Mouse (Mus musculus) inflammation-experienced regulatory T-cells, adult 6 months (primary cell): Measurements from ENCODE around the gene Fam131c. TPM values are rescaled to one million over a fixed set of nuclear protein-coding genes. Genes with fewer than 3 reads are reported as not detected.
A peak's percentile ranks its signal among the peaks of the same experiment; 100 is the strongest.

Source experiments
- ATAC-seq: one replicate; pipeline ENCODE4 v1.8.0; 2017
- polyA plus RNA-seq, 3 experiments: library from polyadenylated mRNA; unstranded; fragments of 100-300 nt; shearing (Covaris generic); gene quantifications; one replicate each; pipeline ENCODE4 v1.2.1; 2017

Fam131c gene
- polyA plus RNA-seq, 3 experiments from 2014 or later = not detected

DNA sequence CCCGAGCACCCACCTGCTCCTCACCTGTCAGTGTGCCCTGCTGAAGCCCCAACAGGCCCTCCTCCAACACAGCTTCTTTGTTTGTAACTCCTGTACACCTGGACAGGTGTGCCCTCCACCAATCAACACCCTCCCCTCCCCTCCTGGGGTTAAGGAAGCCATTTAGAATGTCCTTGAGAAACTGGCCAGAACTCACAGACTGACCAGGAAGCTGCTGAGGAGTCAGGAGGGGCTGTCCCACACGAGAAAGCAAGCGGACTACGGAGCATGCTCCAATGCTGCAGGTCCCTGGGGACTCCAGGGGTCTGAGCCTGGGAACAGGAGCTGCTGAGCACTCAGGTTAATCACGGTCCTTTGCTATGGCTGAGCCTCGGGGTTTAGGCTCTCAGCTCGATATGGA is 47.9 kb downstream of the Fam131c start, which contains the start of gene Clcnkb:
Clcnkb (minus strand) TSS at position 91 of the 400 bp plus-strand sequence.
- ATAC-seq = no peak

DNA sequence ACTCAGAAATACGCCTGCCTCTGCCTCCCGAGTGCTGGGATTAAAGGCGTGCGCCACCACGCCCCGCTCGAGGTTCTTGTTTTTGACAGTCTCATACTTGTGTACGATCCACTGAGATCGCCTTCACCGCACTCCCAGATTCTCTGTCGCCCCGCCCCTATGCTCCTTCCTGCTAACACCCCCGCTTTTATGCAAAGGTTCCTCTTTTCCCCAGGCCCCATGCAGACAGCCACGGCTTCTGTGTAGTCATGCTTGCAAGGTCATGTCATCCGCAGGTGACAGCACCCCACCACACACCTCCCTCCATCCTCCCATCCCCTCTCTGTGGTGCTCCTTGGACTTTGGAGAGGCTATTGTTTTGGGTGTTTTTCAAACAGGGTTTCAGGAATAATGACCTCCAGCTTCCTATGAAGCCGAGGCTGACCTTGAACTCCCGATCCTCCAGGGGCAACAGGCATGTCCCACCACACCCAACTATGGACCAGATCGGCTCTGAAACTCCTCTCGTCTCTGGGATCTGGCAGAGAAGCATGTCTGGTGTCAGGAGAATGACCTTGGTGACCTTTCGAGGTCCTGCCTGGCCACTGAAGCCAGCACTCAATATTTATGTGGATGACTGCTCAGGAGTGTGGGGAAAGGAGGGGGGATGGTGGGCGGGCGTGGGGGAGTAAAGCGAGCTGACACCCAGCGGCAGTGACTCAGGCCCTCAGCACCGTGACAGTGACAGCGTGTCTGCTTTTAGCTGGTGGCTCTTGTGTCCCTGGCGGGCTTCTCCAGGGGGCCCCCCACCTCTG is 51.6 kb downstream of the Fam131c start:
- ATAC-seq = peak; percentile 52

DNA sequence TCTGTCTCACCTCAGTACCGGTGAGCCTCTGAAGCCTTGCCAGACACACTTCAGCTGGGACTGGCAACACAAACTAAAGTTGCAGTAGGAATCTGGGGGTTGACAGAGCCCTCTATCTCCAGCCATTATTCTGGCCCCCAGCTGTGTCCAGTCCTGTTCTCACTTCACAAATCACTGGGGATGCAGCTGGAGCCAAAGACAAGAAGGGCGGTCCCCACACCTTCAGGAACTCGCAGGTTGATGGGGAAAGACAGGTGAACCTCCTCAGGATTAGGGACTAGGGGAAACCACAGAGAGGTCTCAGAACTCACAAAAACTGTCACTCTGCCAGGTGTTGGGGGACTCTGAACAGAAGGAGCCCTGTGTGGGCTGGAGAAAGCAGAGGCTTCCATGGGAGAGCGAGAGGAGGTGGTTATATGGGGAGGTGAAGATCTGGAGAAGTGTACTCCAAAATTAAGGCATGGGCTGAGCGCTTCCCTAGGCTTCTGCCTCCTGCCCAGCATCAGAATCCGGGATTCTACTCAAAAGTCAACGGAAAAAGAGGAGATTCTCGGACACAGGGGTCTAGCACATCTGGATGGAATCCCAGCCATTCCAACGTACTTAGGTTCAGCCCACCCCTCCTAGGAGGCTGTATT is 52.3 kb downstream of the Fam131c start, which contains the start of gene Hspb7:
Hspb7 (plus strand) TSS at position 588 of the 638 bp plus-strand sequence.
- ATAC-seq = no peak

DNA sequence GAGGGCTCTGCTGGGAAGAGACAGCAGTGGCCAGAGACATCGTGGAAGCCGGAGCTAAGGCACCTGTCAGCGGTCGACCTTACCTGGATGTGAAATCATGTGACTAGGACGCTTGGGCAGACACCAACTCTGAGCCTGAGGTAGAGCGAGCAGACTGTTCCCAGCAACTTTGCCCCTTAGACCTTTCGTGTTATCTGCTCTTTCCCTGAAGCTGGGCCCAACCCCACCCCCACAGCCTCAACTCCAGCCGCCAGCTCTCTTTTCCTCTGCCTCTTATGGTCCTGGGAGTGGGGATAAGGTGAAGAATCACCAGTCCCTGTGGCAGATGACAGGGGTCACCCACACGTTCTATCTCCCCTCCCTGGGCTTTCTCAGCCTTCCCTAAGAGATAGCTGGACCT is 52.9 kb downstream of the Fam131c start:
- no peak for ATAC-seq

DNA sequence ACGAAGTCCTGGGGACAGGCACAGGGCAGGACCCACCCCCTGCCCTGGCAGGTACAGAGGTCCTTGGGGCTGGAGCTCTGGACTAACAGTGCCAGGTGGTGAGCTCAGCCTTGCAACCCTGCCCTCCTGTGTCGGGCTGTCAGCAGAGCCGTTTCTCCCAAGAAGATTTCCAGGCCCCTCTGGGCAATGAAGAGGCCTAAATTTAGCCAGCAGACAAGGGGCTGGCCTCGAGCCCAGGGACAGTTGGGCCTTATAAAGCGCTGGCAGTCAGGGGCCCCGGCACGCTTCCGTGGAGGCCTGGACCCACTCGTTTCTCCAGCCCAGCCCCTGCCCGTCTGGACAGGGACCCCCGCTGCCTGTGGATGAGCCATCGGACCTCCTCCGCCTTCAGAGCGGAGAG is 53.4 kb downstream of the Fam131c start:
- no peak for ATAC-seq

DNA sequence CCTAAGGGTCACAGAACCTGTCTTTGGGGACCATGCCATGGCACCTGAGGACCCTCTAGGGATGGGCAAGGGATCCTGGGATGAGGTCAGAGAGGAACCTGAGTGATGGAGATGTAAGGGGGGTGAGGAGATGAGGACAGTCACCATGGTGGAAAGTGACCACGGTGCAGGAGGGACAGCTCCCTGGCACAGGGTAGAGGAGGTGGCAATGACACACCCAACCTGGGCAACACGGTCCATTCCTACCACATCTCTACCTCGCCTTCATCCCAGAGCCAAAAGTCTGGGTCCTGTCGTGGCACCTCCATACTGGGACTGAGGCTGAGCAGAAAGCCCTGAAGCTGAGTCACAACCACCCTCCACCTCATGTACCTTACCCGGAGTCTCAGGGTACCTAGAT is 54.8 kb downstream of the Fam131c start:
- no peak for ATAC-seq

DNA sequence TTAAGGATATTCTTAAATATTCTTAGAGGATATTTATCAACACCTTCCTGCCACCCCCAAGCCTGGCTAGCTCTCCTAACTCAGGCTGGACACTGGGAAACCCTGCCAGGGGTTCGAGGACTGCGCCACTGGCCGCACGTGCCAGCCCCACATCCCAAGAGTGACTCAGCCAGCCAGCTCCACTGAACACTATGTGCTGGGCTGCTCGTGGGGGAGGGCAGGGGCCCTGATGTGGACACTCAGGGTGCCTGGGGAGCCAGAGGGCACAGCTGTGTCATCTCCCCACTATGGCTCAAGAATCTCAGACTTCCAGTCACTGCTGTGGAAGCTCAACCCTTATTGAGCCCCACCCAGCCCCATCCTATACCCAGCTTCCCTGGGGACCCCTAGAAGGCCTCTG is 55.3 kb downstream of the Fam131c start:
- no peak for ATAC-seq

DNA sequence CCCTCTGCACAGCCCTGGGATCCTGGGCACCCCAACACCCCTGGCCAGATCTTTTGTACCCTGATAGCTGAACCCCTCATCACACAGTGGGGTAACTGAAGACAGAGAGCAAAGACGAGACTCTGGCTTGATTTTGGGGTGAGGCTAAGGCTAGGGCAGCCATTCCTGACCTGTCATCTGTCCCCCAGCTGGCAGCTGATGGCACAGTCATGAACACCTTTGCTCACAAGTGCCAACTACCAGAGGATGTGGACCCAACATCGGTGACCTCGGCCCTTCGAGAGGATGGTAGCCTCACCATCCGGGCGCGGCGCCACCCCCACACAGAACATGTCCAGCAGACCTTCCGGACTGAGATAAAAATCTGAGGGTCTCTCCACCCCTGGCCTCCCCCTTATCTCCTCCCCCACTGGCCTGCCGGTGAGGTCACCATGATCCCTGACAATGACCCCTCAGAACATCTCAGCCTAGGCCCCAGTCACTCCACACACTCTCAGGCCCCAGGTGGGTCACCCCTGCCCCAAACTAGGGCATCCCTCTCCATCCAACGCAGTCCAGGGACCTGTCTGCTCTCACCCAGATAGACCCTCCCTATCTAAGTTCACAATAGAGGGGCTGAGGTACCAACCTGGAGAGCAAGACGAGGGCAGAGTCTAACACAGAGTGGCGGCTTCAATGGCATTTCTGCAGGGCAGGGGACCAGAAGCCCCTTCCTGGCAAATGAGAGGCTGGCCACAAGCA is 55.8 kb downstream of the Fam131c start:
- no peak for ATAC-seq

DNA sequence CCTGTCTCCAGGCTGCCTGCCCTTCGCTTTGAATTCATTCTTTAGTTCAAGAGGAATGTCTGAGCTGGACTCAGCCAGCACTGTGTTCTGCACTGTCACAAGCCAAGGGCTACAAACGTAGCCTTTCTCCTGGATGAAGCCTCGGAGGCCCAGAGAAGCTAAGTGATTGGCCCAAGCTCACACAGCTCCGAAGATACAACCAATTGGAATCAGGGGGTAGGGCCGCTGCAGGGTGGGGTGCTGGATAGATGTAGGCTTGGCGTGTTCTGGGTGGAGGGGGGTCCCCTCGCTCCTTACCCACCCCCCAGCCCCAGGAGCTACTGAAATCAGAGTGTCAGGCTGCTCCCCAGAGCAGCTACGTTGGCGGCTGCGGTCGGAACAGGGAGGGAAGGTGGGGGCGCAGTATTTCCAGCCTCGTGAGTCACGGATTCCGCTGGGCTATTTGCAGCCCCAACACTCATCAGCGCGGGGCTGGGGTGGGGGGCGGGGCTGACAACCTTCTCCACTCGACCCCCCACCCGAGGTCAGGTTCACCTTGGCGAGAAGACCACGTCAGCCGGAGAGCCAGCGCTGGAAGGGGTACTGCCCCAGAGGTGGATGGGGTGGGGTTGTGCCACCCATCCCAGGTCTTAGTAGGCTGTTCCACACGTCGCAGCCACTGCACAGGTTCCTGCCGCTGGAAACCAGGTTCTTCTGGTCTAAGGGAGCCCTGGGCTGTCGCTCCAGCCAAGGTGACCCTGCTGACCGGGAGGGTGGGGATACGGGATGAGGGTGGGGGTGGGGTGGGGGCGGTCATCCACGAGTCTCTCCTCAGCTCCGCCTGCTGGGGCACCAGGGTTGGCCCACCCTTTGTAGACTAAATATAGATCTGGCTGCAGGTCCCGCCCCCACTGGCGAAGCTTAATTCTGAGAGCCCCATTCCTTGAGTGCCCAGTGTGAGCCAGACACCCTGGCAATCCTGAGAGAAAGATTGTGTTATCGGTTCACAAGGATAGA is 57.8 kb downstream of the Fam131c start:
- ATAC-seq = peak; percentile 84

DNA sequence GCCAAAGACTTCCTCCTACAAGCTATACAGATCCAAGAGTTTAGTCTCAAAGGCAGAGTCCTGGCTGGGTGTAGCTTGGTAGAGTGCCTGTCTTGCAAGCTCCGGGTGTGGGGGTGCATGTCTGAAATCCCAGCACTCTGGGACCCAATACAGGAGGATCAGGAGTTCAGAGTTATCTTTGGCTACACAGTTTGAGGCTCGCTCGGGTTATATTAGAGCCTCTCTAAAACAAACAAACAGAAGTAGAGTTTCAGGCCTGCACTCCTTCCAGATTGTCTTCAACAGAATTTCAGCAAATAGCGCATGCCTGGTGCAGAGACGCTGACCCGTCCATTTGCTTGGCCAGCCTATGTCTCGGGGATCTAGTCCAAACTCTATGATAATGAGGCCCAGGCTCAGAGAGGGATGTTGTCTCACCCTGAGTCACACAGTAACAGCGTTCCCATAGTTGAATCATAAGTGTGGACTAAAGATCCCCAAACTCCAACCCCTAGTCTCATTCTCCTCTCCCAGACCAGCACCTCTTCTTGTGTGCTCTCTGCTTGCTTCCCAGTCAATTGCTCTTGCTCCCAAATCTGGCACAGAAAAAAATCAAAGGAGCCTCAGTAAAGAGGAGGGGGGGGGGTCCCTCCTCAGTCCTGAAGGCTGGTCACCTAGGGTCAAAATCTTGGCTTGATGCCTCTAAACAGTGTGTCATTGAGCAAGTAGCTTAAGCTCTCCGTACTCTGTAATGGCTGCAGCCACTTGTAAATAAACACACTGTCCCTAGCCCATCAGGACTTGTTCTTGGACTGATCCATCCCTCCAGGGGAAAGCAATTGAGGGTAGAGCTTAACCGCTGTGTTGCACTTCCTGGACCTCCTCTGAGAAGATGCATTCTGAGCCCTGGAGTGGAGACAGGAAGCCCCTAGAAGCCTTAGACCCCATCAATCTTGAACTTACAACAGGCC is 59.1 kb downstream of the Fam131c start:
- ATAC-seq = no peak

DNA sequence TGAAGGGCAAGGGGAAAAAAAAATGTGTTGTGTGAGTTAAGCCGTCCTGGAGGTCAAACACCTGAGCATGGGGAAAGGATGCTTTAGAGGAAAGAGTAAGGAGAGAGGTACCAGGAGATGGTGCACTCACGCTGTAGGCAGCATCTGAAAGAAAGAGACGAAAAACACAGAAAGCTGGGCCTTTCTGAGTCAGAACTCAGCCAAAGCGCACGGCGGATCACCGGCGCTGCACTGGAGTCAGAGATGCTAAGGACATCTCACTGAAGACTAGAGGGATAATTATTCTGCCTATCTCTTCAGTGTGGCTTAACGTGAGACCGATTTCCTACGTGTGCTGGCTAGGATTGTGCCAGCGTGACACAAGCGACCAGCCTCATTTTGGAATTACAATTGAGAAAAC is 59.9 kb downstream of the Fam131c start:
- no peak for ATAC-seq

DNA sequence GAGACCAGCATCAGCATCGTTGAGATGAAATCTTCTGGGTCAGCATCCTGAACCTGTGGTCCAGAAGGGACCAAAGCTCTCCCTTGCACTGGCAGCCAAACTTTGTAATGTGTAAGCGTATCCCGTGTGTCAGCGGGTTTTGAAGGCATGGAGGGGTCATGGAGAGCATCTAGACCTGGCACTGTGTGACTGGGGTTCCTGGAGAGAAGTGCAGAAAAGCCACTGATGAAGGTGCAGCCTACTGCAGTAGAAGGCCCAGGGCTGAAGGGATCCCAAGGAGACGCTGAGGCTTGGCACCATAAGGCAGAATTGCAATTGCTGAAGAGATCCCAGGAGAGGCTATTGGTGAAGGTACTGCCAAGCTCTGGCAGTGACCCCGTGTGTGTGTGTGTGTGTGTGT is 61.4 kb downstream of the Fam131c start:
- ATAC-seq = no peak

DNA sequence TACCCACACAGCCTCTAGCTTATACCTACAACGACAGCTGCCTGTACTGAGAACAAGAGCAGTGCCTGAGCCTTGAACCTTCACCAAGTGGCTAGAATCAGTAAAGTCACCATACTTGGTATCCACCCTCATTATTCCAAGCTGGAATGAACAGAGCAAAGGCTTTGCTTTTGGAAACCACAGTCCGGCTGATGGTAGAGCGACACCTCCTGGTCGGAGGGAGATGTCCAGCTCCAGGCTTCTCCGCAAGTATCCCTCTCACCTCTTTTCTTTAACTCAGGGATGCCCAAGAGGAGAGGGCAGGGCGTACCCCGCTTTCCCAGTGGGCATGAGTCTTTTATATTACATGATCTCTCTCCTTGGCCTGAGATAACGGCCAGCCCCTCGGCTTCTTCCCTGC is 61.8 kb downstream of the Fam131c start:
- no peak for ATAC-seq

DNA sequence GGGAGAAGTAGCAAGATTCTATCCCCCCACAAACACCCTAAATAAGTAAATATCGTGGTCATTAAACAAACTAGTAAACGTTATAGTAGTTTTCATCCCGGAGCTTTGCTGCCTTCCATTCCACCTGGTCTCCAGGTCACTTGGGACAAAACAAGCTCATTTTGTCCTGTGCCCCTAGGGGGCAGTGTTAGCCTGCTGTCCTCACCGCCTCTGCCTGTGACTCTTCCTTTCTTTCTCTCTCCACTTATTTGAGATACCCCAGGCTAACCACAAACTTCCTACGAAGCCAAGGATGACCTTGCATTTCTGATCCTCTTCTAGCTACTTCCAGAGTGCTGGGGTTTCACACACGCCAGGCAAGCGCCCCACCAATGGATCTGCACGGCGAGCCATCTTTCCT is 63.0 kb downstream of the Fam131c start:
- peak; percentile 77 for ATAC-seq

DNA sequence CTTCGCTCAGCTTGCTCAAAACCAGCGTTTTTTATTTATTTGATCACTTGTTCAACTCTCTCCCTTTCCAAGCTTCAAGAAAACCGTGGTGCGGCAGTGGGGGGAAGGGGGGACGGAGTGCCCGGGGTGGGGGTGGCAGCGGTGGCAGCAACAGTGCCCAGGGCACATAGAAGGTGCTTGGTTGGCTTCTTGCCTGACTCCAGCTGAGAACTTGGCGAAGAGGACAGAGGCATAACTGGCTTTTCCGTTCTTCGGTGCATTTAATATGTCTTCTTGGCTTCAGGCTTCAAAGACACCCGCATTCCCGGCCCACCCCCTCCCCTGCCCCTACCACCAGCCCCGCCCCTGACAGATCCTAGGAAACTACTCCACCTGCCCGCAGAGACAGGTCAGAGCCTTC is 64.6 kb downstream of the Fam131c start:
- no peak for ATAC-seq

DNA sequence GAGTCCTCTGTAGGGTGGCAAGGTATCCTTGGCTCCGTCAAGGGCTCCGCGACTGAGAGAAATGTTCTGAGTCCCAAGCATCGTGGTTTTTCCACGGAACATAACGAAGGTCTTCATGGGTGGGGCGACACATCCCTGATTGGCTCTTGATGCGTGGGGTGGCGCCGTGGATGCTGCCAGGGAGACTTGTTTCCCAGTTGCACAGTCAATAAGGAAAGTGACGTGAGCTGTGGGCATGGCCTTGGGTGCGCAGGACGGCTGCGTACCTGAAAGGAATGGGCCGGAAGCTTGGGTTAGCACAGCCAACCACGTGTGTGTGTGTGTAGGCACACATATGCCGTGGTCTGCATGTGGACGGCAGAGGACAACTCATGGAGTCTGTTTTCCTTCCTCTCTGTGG is 65.2 kb downstream of the Fam131c start:
- no peak for ATAC-seq

Other genes with a start within 250 kb of the Fam131c start
- gene Szrd1, start 228.4 kb upstream of the Fam131c start, polyA plus RNA-seq = 10 to 100 TPM; 37.9 to 88.5 (median 58.2) TPM
- 1 to 10 TPM; 5.5 to 6.3 (median 5.8) TPM for gene Fbxo42, start 220.3 kb upstream of the Fam131c start, polyA plus RNA-seq
- 1 to 10 TPM; 1.7 to 6.1 (median 3.3) TPM for gene Rsg1, start 154.3 kb upstream of the Fam131c start, polyA plus RNA-seq
- not detected for gene Arhgef19, start 128.7 kb upstream of the Fam131c start, polyA plus RNA-seq
- not detected for gene Epha2, start 67.0 kb upstream of the Fam131c start, polyA plus RNA-seq
- not detected for gene Clcnka, start 30.5 kb downstream of the Fam131c start, polyA plus RNA-seq
- gene Clcnkb, start 47.8 kb downstream of the Fam131c start, polyA plus RNA-seq = not detected
- not detected for gene Hspb7, start 52.6 kb downstream of the Fam131c start, polyA plus RNA-seq
- gene Srarp, start 67.9 kb downstream of the Fam131c start, polyA plus RNA-seq = not detected
- gene Zbtb17, start 76.4 kb downstream of the Fam131c start, polyA plus RNA-seq = 10 to 100 TPM; 12.6 to 16.9 (median 14.1) TPM
- gene Spen, start 170.4 kb downstream of the Fam131c start, polyA plus RNA-seq = 10 to 100 TPM in 2 of 3 experiments, 1 to 10 TPM in 1; 8.6 to 17.1 (median 14.3) TPM
- under 1 TPM in 1 of 3 experiments, not detected in 2; 0.43 TPM for gene Fblim1, start 237.9 kb downstream of the Fam131c start, polyA plus RNA-seq